Mouse (Mus musculus) cortical plate, adult 2 months (tissue): ENCODE data around the gene 9130019O22Rik. TPM values are rescaled to one million over a fixed set of nuclear protein-coding genes. Genes with fewer than 3 reads are reported as not detected.
A peak's percentile ranks its signal among the peaks of the same experiment; 100 is the strongest.
"Not testable (repeated sequence)": the region's sequence is repeated elsewhere in the genome, so short reads cannot be mapped to it uniquely, and the experiment has no call there.

Experiments used
- H3K27ac ChIP-seq: fragments of 200-500 bp; 2 replicates; pipeline ENCODE4 v1.5.1; 2012; ENCODE audit warnings: low read length, control low read depth, inconsistent platforms; ENCODE audit not compliant: insufficient read depth
- H3K4me1 ChIP-seq: fragments of 200-500 bp; 2 replicates; pipeline ENCODE4 v1.6.1; 2011; ENCODE audit warnings: low read length; ENCODE audit not compliant: control insufficient read depth, insufficient read depth
- H3K4me3 ChIP-seq: fragments of 200-500 bp; 2 replicates; pipeline ENCODE4 v1.5.1; 2011; ENCODE audit warnings: mild to moderate bottlenecking, low read length, control low read depth; ENCODE audit not compliant: insufficient read depth
- CTCF ChIP-seq: fragments of 200-500 bp; IDR thresholded peaks from 2 replicates; pipeline ENCODE4 v1.5.1; 2011; ENCODE audit warnings: mild to moderate bottlenecking, control low read depth, low read length; ENCODE audit not compliant: insufficient read depth; ENCODE audit errors: extremely low read depth
- POLR2A ChIP-seq: fragments of 200-500 bp; IDR thresholded peaks from 2 replicates; pipeline ENCODE4 v1.6.1; 2011; ENCODE audit warnings: mild to moderate bottlenecking, low read length, control low read depth; ENCODE audit not compliant: insufficient read depth; ENCODE audit errors: extremely low read depth
- polyA plus RNA-seq: library from polyadenylated mRNA; depleted of rRNA; stranded (reverse); fragments of >200 nt; gene quantifications from 2 replicates; pipeline ENCODE4 v1.2.3, GENCODE M21; 2012; rRNA removed

The 9130019O22Rik gene
- polyA plus RNA-seq, 1 experiment: 2.7 TPM

- H3K27ac ChIP-seq: no peak overlapping the region
- TF ChIP-seq POLR2A (no peak), CTCF (peak; percentile 53)
- peaks cover 2% of the 10 kb centered on the region; the same call in 1 of the 2 replicates for H3K4me1 ChIP-seq
- no peak overlapping the region for H3K4me3 ChIP-seq
These were observed 44.6 kb downstream of the 9130019O22Rik start for GRCm38 (mm10) chr7:127342332-127342731.

GRCm38 (mm10) chr7:127341861-127342260, 45.1 kb downstream of the 9130019O22Rik start:
- H3K4me3 ChIP-seq, H3K4me1 ChIP-seq, H3K27ac ChIP-seq: not testable (repeated sequence)

DNA sequence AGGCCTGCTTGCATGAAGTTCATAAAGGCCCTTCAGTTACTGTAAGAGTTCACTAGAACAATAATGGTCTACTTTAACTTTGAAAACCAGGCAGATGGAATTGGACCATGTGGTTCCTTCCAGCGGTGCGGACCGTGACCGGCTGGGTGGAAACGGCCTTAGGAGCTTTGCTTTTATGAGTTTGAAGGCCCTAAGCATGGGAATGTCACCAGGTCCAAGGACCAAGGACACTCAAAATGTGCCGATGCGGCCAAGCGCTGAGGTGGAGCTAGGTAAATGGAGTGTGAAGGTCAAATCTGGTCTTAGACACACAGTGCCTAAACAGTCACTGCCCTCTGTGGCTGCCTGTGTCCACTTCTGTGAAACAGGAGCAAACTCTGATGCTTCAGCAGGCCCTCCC, 45.6 kb downstream of the 9130019O22Rik start:
- Histone ChIP-seq H3K4me3 (no peak overlapping the region), H3K27ac (no peak overlapping the region), H3K4me1 (no peaks in the 10 kb centered on the region; the same call in 1 of the 2 replicates)
- no peak for TF ChIP-seq CTCF

GRCm38 (mm10) chr7:127337636-127338035, 49.3 kb downstream of the 9130019O22Rik start:
- H3K4me3 ChIP-seq: no peak overlapping the region
- no peaks in the 10 kb centered on the region for H3K4me1 ChIP-seq
- TF ChIP-seq POLR2A (no peak), CTCF (no peak)
- no peak overlapping the region for H3K27ac ChIP-seq

DNA sequence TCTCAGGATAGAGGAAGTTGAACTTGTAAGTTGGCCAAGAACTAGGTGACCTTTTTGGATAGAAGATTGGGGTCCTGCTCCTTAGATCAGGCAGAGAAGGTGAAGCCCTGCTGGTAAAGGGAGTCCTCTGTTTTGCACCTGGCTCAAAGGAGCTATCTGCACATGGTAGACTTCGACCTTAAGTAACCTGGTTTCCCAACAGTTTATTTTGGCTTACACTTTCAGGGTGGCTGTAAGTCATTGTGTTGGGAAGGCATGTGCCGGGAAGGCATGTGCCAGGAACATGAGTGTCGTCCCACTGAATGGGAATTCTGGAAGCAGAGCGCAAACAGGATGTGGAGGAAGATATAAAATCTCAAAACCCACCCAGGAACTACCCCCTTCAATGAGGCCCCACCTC, 51.4 kb downstream of the 9130019O22Rik start:
- H3K27ac ChIP-seq: no peak overlapping the region
- no peak for TF ChIP-seq POLR2A
- no peak for TF ChIP-seq CTCF
- no peaks in the 10 kb centered on the region for H3K4me1 ChIP-seq
- H3K4me3 ChIP-seq: no peak overlapping the region

GRCm38 (mm10) chr7:127333240-127333639, 53.7 kb downstream of the 9130019O22Rik start:
- no peak for TF ChIP-seq POLR2A
- no peak for TF ChIP-seq CTCF
- no peak overlapping the region for H3K27ac ChIP-seq
- H3K4me1 ChIP-seq: no peaks in the 10 kb centered on the region
- no peak overlapping the region for H3K4me3 ChIP-seq

Other genes with a start within 250 kb of the 9130019O22Rik start
- gene Spn, start 249.3 kb downstream of the 9130019O22Rik start, polyA plus RNA-seq: 0.15 and 0.19 TPM in 2 replicates
- gene Cd2bp2, start 191.1 kb downstream of the 9130019O22Rik start, polyA plus RNA-seq: 85.0 and 99.3 TPM in 2 replicates
- gene Tbc1d10b, start 178.7 kb downstream of the 9130019O22Rik start, polyA plus RNA-seq: 70.4 and 76.0 TPM in 2 replicates
- 2.0 and 2.2 TPM in 2 replicates for gene Mylpf, start 178.3 kb downstream of the 9130019O22Rik start, polyA plus RNA-seq
- gene Zfp553, start 154.1 kb downstream of the 9130019O22Rik start, polyA plus RNA-seq: 13.5 and 15.5 TPM in 2 replicates
- gene Sept1, start 154.0 kb downstream of the 9130019O22Rik start, polyA plus RNA-seq: 9.2 and 10.4 TPM in 2 replicates
- 109 and 110 TPM in 2 replicates for gene Zfp771, start 142.9 kb downstream of the 9130019O22Rik start, polyA plus RNA-seq
- gene Dctpp1, start 126.5 kb downstream of the 9130019O22Rik start, polyA plus RNA-seq: 33.0 and 37.4 TPM in 2 replicates
- gene Sephs2, start 113.1 kb downstream of the 9130019O22Rik start, polyA plus RNA-seq: 26.2 and 27.5 TPM in 2 replicates
- gene Itgal, start 90.9 kb downstream of the 9130019O22Rik start, polyA plus RNA-seq: 1.1 and 1.3 TPM in 2 replicates
- gene Zfp768, start 41.6 kb downstream of the 9130019O22Rik start, polyA plus RNA-seq: 14.2 and 14.6 TPM in 2 replicates
- 5.2 and 5.5 TPM in 2 replicates for gene Zfp747, start 11.1 kb downstream of the 9130019O22Rik start, polyA plus RNA-seq
- gene E430018J23Rik, start 6.5 kb upstream of the 9130019O22Rik start, polyA plus RNA-seq: 5.4 and 8.3 TPM in 2 replicates
- gene Zfp764, start 19.7 kb upstream of the 9130019O22Rik start, polyA plus RNA-seq: 3.4 and 3.9 TPM in 2 replicates
- gene Zfp688, start 34.9 kb upstream of the 9130019O22Rik start, polyA plus RNA-seq: 19.2 and 19.3 TPM in 2 replicates
- gene Zfp689, start 62.0 kb upstream of the 9130019O22Rik start, polyA plus RNA-seq: 5.3 and 5.8 TPM in 2 replicates
- gene Prr14, start 72.4 kb upstream of the 9130019O22Rik start, polyA plus RNA-seq: 44.0 and 44.8 TPM in 2 replicates
- gene Fbrs, start 92.0 kb upstream of the 9130019O22Rik start, polyA plus RNA-seq: 26.6 and 27.1 TPM in 2 replicates
- gene Srcap, start 124.8 kb upstream of the 9130019O22Rik start, polyA plus RNA-seq: 24.7 and 26.4 TPM in 2 replicates
- gene Gm42715, start 132.4 kb upstream of the 9130019O22Rik start, polyA plus RNA-seq: 11.3 and 13.3 TPM in 2 replicates
- gene Tmem265, start 174.2 kb upstream of the 9130019O22Rik start, polyA plus RNA-seq: not detected in 2 replicates
- gene Phkg2, start 186.2 kb upstream of the 9130019O22Rik start, polyA plus RNA-seq: 143 and 150 TPM in 2 replicates
- gene Ccdc189, start 201.4 kb upstream of the 9130019O22Rik start, polyA plus RNA-seq: 22.0 and 22.3 TPM in 2 replicates
- gene Rnf40, start 201.6 kb upstream of the 9130019O22Rik start, polyA plus RNA-seq: 48.0 and 51.1 TPM in 2 replicates
- 16.9 and 19.5 TPM in 2 replicates for gene Zfp629, start 228.6 kb upstream of the 9130019O22Rik start, polyA plus RNA-seq